Mouse (Mus musculus) heart, adult 2 months (tissue): ENCODE results near the gene Rsbn1l.
"Not testable (repeated sequence)": the region's sequence is repeated elsewhere in the genome, so short reads cannot be mapped to it uniquely, and the experiment has no call there.

Source experiments
- CTCF ChIP-seq: fragments of 200-600 bp; IDR thresholded peaks from 2 replicates; pipeline ENCODE4 v1.8.1; 2022; ENCODE audit warnings: antibody characterized with exemption, mild to moderate bottlenecking, moderate library complexity
- EP300 ChIP-seq: fragments of 200-500 bp; IDR thresholded peaks from 2 replicates; pipeline ENCODE4 v1.6.1; 2011; ENCODE audit warnings: low read depth, low read length, control low read depth; ENCODE audit not compliant: insufficient read depth
- POLR2A ChIP-seq: fragments of 200-500 bp; IDR thresholded peaks from 2 replicates; pipeline ENCODE4 v1.6.1; 2011; ENCODE audit warnings: mild to moderate bottlenecking, low read depth, low read length, control low read depth; ENCODE audit not compliant: insufficient read depth

DNA sequence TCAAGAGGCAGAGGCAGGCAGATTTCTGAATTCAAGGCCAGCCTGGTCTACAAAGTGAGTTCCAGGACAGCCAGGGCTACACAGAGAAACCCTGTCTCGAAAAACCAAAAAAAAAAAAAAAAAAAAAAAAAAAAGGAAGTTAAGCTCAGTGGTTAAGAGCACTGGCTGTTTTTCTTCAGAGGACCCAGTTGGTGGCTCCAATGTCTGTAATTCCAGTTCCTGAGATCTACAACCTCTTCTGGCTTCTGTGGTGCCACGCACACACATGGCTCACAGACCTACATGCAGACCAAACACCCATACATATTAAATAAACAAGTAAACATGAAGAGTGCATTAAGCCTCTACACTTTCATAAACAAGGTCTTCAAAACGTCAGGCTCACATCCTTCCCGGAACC is 12.4 kb downstream of the Rsbn1l start:
- not testable (repeated sequence) for TF ChIP-seq POLR2A, CTCF, EP300
